In the genomic region with DNA sequence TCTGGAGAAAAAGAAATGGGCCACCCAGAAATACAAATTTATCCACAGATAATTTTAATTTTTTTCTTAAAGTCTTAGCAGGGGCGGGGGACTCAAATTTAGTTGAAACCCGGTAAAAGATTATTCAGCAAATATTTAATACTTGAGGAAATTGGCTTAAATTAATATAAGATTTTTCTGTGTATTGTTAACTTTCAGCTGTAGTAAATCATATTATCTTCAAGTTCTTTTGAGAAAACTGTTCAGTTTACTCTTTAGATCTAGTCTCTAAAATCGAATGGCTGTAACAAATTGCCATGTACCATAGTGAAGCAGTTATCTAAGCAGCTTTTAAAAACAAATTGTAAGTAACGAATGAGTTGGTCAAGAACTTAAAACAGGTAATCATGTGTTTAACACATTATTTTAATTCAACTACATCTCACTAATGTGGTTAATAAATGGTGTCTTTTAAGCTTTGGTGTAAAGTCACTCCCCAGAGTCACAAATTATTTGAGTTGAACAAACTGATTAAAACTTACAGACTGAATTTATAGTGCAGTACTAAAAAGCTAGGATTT, we compare ENCODE assay signal across 16 mouse cellular contexts. TPM values are rescaled to one million over a fixed set of nuclear protein-coding genes. Genes with fewer than 3 reads are reported as not detected.
DNase-seq lines count a peak whose midpoint lies in the region; ATAC-seq and TF ChIP-seq lines count a peak whose summit lies in the region.
"Had no signal": no experiment of that assay in that cellular context is flagged by ENCODE, and none has a peak within 500 bp of the region (broad histone marks: within the 10 kb centered on the region; RNA-seq: fewer than 3 reads in every experiment).

No protein-coding gene starts in this region.

- TF ChIP-seq RAD21 in CH12.LX (IDR thresholded peaks at IDR 0.05; ENCODE audit: low read depth, low read length) = no peak

- WGBS in kidney, adult 2 months = 28% methylated on average over 4 of the region's 4 CpGs
- WGBS in liver, embryonic 11.5 days = 5% methylated on average over 4 of the region's 4 CpGs

- no peak overlapping the region for H3K27ac ChIP-seq in kidney, adult 2 months (ENCODE audit: insufficient read depth, low read depth, low read length)
- H3K27ac ChIP-seq in CH12.LX (ENCODE audit: insufficient read depth, low read depth) = no peak overlapping the region
- H3K27ac ChIP-seq in liver, embryonic 11.5 days (ENCODE audit: low read depth, low read length) = no peak overlapping the region
- H3K27ac ChIP-seq: forebrain, embryonic 15.5 days had no signal

- intact Hi-C loops in left cerebral cortex, postnatal 25 days (cut with DNase I) = loop anchor here (2.0 kb wide), 1 partner anchor 1960 kb away; no protein-coding TSS in a partner anchor

- H3K9me3 ChIP-seq in CH12.LX (replicated peaks; ENCODE audit: low read length) (no peaks in the 10 kb centered on the region), G1E (replicated peaks) (no peaks in the 10 kb centered on the region)
- no peaks in the 10 kb centered on the region for H3K9me3 ChIP-seq in liver, embryonic 11.5 days (ENCODE audit: control insufficient read depth, low read length)
- H3K9me3 ChIP-seq: forebrain, embryonic 15.5 days; heart, embryonic 12.5 days; liver, embryonic 13.5 days; stomach, embryonic 15.5 days had no signal

- TF ChIP-seq EP300 in CH12.LX (IDR thresholded peaks at IDR 0.05; ENCODE audit: low read length) = no peak

- TF ChIP-seq CTCF in kidney, adult 2 months (conservative IDR thresholded peaks at IDR 0.05; ENCODE audit: insufficient read depth, insufficient read length, low read depth, low read length) = no peak
- TF ChIP-seq CTCF in CH12.LX (conservative IDR thresholded peaks at IDR 0.05 in 1 of 2, IDR thresholded peaks at IDR 0.05 in 1 of 2; ENCODE audit: low read depth in 2 of 2, low read length in 2 of 2) = no peak
- TF ChIP-seq CTCF in G1E (IDR thresholded peaks at IDR 0.05; ENCODE audit: low read depth, low read length) = no peak

- H3K4me3 ChIP-seq in kidney, adult 2 months (ENCODE audit: insufficient read depth, low read depth, low read length) = no peak overlapping the region
- peak overlapping the region in 2 of 3 experiments; percentile 52 to 64 for H3K4me3 ChIP-seq in CH12.LX (replicated peaks in 1 of 3; ENCODE audit: low read depth in 2 of 3, low read length in 2 of 3, poor library complexity in 1 of 3)
- peak overlapping the region; percentile 16; the same call in 1 of the 2 replicates for H3K4me3 ChIP-seq in G1E (ENCODE audit: low read depth, low read length)
- no peak overlapping the region for H3K4me3 ChIP-seq in liver, embryonic 11.5 days (ENCODE audit: low read depth, low read length)

- DNase-seq in kidney, adult 2 months = peak; percentile 33
- DNase-seq in kidney, adult 9 months = no peak
- DNase-seq in CH12.LX (ENCODE audit: extremely low read depth) = no peak
- no peak for DNase-seq in G1E (ENCODE audit: low spot score)
- no peak for DNase-seq in liver, embryonic 11.5 days (ENCODE audit: low spot score)
- DNase-seq in left cerebral cortex, postnatal 25 days (ENCODE audit: low spot score in 2 of 2) = no peak
- DNase-seq: cerebellum, adult 11-12 months; heart, postnatal 4 days; liver, embryonic 13.5 days; lung, postnatal 36 days; thymus, postnatal 14 days had no signal

- in situ Hi-C loops in CH12.LX (cut with MboI; ENCODE audit: low pct_ligation_motif_present, low pct_unique_long_range_greater_than_20kb, low sequenced_read_pairs) = no loop called here

- H3K27me3 ChIP-seq in kidney, adult 2 months (replicated peaks; ENCODE audit: control insufficient read depth, insufficient read depth, low read length) = peaks cover 34% of the 10 kb centered on the region
- H3K27me3 ChIP-seq in CH12.LX (replicated peaks) (peaks cover 7% of the 10 kb centered on the region), G1E (ENCODE audit: insufficient read depth, low read length) (no peaks in the 10 kb centered on the region)
- no peaks in the 10 kb centered on the region for H3K27me3 ChIP-seq in liver, embryonic 11.5 days (replicated peaks; ENCODE audit: control insufficient read depth, insufficient read depth, low read length)
- H3K27me3 ChIP-seq: forebrain, embryonic 15.5 days; heart, embryonic 12.5 days; liver, embryonic 13.5 days; stomach, embryonic 15.5 days had no signal

- H3K4me2 ChIP-seq in CH12.LX (ENCODE audit: insufficient read depth, low read depth, poor library complexity, severe bottlenecking) = no peak overlapping the region
- H3K4me2 ChIP-seq in liver, embryonic 11.5 days = peak overlapping the region; percentile 37

- no peak for TF ChIP-seq POLR2A in kidney, adult 2 months (IDR thresholded peaks at IDR 0.05; ENCODE audit: low read depth, low read length)
- no peak for TF ChIP-seq POLR2A in CH12.LX (IDR thresholded peaks at IDR 0.05; ENCODE audit: low read depth, low read length)

- dilution Hi-C loops in CH12.LX (cut with MboI; ENCODE audit: extremely low pct_ligation_motif_present, extremely low pct_unique_long_range_greater_than_20kb, low sequenced_read_pairs) = no loop called here

- H3K9ac ChIP-seq in CH12.LX (ENCODE audit: insufficient read depth, low read depth) = peak overlapping the region; percentile 79; the same call in 1 of the 2 replicates
- H3K9ac ChIP-seq in liver, embryonic 11.5 days (ENCODE audit: low read depth, low read length) = no peak overlapping the region
- H3K9ac ChIP-seq: forebrain, embryonic 15.5 days; stomach, embryonic 15.5 days had no signal

- ATAC-seq in G1E (ENCODE audit: extremely low read depth, insufficient number of reproducible peaks, low FRiP score, poor library complexity, severe bottlenecking) = no peak
- ATAC-seq in liver, embryonic 11.5 days (replicated peaks; ENCODE audit: low FRiP score) = no peak
- no peak for ATAC-seq in monocyte, adult 5-6 weeks (replicated peaks; ENCODE audit: insufficient number of reproducible peaks, low FRiP score, low TSS enrichment, poor library complexity, severe bottlenecking)
- ATAC-seq: forebrain, embryonic 15.5 days; inflammation-experienced regulatory T-cells, adult 6 months had no signal

- H3K36me3 ChIP-seq in kidney, adult 2 months (ENCODE audit: control insufficient read depth, insufficient read depth, low read length) = no peaks in the 10 kb centered on the region
- H3K36me3 ChIP-seq in CH12.LX (replicated peaks in 1 of 2; ENCODE audit: control insufficient read depth in 1 of 2, insufficient read depth in 1 of 2, low read length in 1 of 2) (no peaks in the 10 kb centered on the region), G1E (replicated peaks) (no peaks in the 10 kb centered on the region)
- H3K36me3 ChIP-seq in liver, embryonic 11.5 days (ENCODE audit: control insufficient read depth, insufficient read depth, low read length) = no peaks in the 10 kb centered on the region
- H3K36me3 ChIP-seq: forebrain, embryonic 15.5 days; heart, embryonic 12.5 days; liver, embryonic 13.5 days; stomach, embryonic 15.5 days had no signal

- H3K79me2 ChIP-seq in CH12.LX (replicated peaks; ENCODE audit: control insufficient read depth, extremely low read depth, insufficient read depth, poor library complexity, severe bottlenecking) = peaks cover 4% of the 10 kb centered on the region

- no peaks in the 10 kb centered on the region for H3K4me1 ChIP-seq in kidney, adult 2 months (ENCODE audit: control insufficient read depth, insufficient read depth, low read length)
- no peaks in the 10 kb centered on the region for H3K4me1 ChIP-seq in CH12.LX (ENCODE audit: control insufficient read depth in 1 of 2, insufficient read depth in 2 of 2)
- peaks cover 6% of the 10 kb centered on the region for H3K4me1 ChIP-seq in G1E (ENCODE audit: insufficient read depth, low read depth, low read length)
- H3K4me1 ChIP-seq in liver, embryonic 11.5 days (replicated peaks; ENCODE audit: control insufficient read depth, insufficient read depth, low read length) = peaks cover 7% of the 10 kb centered on the region
- H3K4me1 ChIP-seq: stomach, embryonic 15.5 days had no signal

TF ChIP-seq in CH12.LX, 34 proteins besides CTCF, POLR2A, EP300 and RAD21:
- TF ChIP-seq TCF12 (IDR thresholded peaks at IDR 0.05; ENCODE audit: low read depth, low read length) (no peak), ZNF384 (IDR thresholded peaks at IDR 0.05; ENCODE audit: low read depth, low read length) (peak; percentile 6; the same call in 1 of the 2 replicates)

RNA-seq across cellular contexts. Expression of gene Igf2bp3, which starts 4.3 kb away (rescaled TPM):
- 0.03 and 0.04 TPM in 2 replicates for polyA plus RNA-seq in kidney, adult 2 months (2012; rRNA removed)
- total RNA-seq in CH12.LX (2012; rRNA removed) = 18.4 TPM in 2 replicates
- total RNA-seq in CH12.LX (2014; rRNA removed) = 35.6 and 39.1 TPM in 2 replicates
- 22.0 and 23.1 TPM in 2 replicates for polyA plus RNA-seq in CH12.LX (2012; ENCODE audit: insufficient read length, low read depth)
- 50.9 and 56.3 TPM in 2 replicates for total RNA-seq in G1E (2014; fragmentation: Nextera tagmentation)
- 36.1 and 41.2 TPM in 2 replicates for total RNA-seq in G1E (2017)
- polyA plus RNA-seq in G1E (2012) = 18.5 and 25.9 TPM in 2 replicates
- 57.8 and 61.5 TPM in 2 replicates for polyA plus RNA-seq in liver, embryonic 11.5 days (2014; fragmentation: Nextera tagmentation; extraction: Ambion mirVana)
- total RNA-seq in left cerebral cortex, postnatal 25 days (2021) = under 1 TPM in 1 of 2 experiments, not detected in 1; 0.16 TPM
- total RNA-seq in monocyte, adult 5-6 weeks (2017) = 0.19 to 0.29 TPM in 2 of 3 replicates, not detected in the other

RNA-seq across cellular contexts. Expression of gene Tra2a, which starts 44.8 kb away (rescaled TPM):
- polyA plus RNA-seq in kidney, adult 2 months (2012; rRNA removed) = 18.4 and 22.7 TPM in 2 replicates
- total RNA-seq in CH12.LX (2012; rRNA removed) = 55.4 and 78.8 TPM in 2 replicates
- 120 and 142 TPM in 2 replicates for total RNA-seq in CH12.LX (2014; rRNA removed)
- 95.1 and 103 TPM in 2 replicates for polyA plus RNA-seq in CH12.LX (2012; ENCODE audit: insufficient read length, low read depth)
- total RNA-seq in G1E (2014; fragmentation: Nextera tagmentation) = 174 and 194 TPM in 2 replicates
- 130 and 160 TPM in 2 replicates for total RNA-seq in G1E (2017)
- polyA plus RNA-seq in G1E (2012) = 20.8 and 35.7 TPM in 2 replicates
- polyA plus RNA-seq in liver, embryonic 11.5 days (2014; fragmentation: Nextera tagmentation; extraction: Ambion mirVana) = 31.2 and 37.1 TPM in 2 replicates
- 10 to 100 TPM; 74.1 to 80.5 TPM for total RNA-seq in left cerebral cortex, postnatal 25 days (2021)
- 185 to 235 TPM (median 209 TPM) in 3 replicates for total RNA-seq in monocyte, adult 5-6 weeks (2017)

Comparison
In these comparisons a context has a peak if more than half of its experiments do, and no peak if none do; other contexts are left out.
1. H3K4me3 ChIP-seq: peak in CH12.LX (2 of 3) and G1E (single experiment); none in kidney, adult 2 months (single experiment) and liver, embryonic 11.5 days (single experiment).
2. RNA of gene Igf2bp3, which starts 4.3 kb away (total RNA-seq): 36.1 to 56.3 TPM in G1E and 18.4 to 39.1 TPM in CH12.LX; 0.19 to 0.29 TPM in monocyte, adult 5-6 weeks and 0.16 TPM in left cerebral cortex, postnatal 25 days; every median in the first group is over 10 times any median in the second.